Mouse (Mus musculus) bone marrow, adult 2 months (tissue): ENCODE results near the gene Lrrk1. TPM values are rescaled to one million over a fixed set of nuclear protein-coding genes. Genes with fewer than 3 reads are reported as not detected.

Experiments
- H3K27ac ChIP-seq: fragments of 200-500 bp; 2 replicates; pipeline ENCODE4 v1.5.1; 2012; ENCODE audit warnings: low read depth, mild to moderate bottlenecking, control low read depth, inconsistent platforms, low read length; ENCODE audit not compliant: control insufficient read depth, poor library complexity, insufficient read depth
- H3K4me1 ChIP-seq: fragments of 200-500 bp; 2 replicates; pipeline ENCODE4 v1.6.1; 2011; ENCODE audit warnings: low read length; ENCODE audit not compliant: control insufficient read depth, insufficient read depth
- H3K4me3 ChIP-seq: fragments of 200-500 bp; replicated peaks from 2 replicates; pipeline ENCODE3; 2011; ENCODE audit warnings: mild to moderate bottlenecking, low read depth, low read length, control low read depth; ENCODE audit not compliant: control insufficient read depth
- CTCF ChIP-seq: fragments of 200-500 bp; IDR thresholded peaks from 2 replicates; pipeline ENCODE4 v1.5.1; 2011; ENCODE audit warnings: low read length, control low read depth; ENCODE audit not compliant: control insufficient read depth, insufficient read depth
- POLR2A ChIP-seq: fragments of 200-500 bp; IDR thresholded peaks from 2 replicates; pipeline ENCODE4 v1.6.1; 2011; ENCODE audit warnings: low read depth, mild to moderate bottlenecking, control low read depth, low read length, borderline replicate concordance; ENCODE audit not compliant: control insufficient read depth
- WGBS: fragments of 180-500 bp; shearing (Covaris S2); methylation state at CpG from one replicate; pipeline ENCODE4 v1.1.7; 2018; 5-methylcytosine and 5-hydroxymethylcytosine counted together
- polyA plus RNA-seq: library from polyadenylated mRNA; stranded (reverse); fragments of >200 nt; gene quantifications from 2 replicates; pipeline ENCODE4 v1.2.4, GENCODE M21; 2011; ENCODE audit warnings: low replicate concordance; ENCODE audit not compliant: missing spikeins, insufficient read depth, insufficient read length

Lrrk1 gene
- polyA plus RNA-seq, 1 experiment, result 21.6 TPM

DNA sequence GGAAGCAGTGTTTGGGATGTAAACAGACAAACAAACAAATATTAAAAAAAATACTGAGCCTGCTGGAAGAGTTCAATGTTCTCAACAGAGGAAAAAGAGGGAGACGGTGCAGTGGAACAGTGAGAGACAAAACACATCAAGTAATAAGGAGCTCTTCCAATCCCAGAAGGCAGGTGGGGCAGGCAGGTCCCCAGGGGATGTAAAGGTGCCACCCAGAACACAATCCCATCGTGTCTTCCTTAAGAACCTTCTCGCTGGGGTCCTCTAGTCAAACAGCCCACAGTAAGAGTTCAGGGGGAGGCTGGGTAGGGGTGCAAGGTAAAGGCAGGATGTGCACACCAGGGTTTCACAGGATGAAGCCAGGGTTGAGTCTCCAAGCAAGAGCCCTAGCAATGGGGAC is 14.8 kb downstream of the Lrrk1 start:
- Histone ChIP-seq H3K4me1 (no peaks in the 10 kb centered on the region; the same call in 1 of the 2 replicates), H3K4me3 (no peak overlapping the region), H3K27ac (no peak overlapping the region)
- no peak for TF ChIP-seq CTCF
- no peak for TF ChIP-seq POLR2A
- 86% methylated on average over 3 of the region's 3 CpGs for WGBS

DNA sequence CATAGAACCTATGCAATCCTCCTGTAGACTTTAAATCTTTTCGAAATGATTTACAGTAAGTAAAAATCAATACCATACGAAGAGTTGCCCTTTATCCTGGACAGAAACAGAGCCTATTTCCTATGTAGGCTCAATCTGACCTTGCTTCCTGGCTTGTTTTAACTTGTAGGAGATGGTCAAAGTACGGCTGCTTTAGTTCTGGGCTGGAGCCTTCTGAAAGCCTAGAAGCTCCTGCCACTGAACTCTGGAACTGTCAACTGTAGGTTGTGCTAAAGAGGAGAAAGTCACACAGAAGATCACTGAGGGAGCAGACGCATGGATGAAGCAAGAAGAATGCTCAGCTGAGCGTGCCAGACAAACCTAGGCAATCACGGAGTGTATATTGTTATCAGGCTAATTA is 17.2 kb downstream of the Lrrk1 start:
- Histone ChIP-seq H3K4me1 (no peaks in the 10 kb centered on the region), H3K4me3 (no peak overlapping the region), H3K27ac (no peak overlapping the region)
- 85% methylated on average over 6 of the region's 6 CpGs for WGBS
- TF ChIP-seq POLR2A (no peak), CTCF (no peak)

DNA sequence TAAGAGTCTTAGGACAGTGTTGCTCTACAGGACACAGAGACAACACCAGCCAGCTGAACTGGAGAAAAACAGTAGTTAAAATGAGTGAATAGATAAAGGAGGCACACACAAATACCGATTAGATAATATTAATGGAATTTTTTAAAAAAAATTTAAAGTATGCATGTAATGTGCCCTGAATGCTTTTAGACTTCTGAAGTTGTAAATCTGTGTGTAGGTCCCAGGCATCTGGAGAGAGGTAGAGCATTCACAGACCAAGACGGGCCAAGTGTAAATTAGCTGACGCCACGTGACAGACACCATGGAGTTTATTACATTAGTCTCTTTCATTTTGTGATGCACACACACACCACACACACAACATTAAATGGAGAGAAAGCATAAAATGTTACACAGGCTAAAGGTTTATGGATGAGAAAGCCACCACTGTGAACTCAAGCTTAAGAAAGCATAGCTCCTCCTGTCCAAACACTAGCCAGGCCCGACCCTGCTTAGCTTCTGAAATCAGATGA is 18.2 kb downstream of the Lrrk1 start:
- Histone ChIP-seq H3K4me3 (no peak overlapping the region), H3K4me1 (no peaks in the 10 kb centered on the region), H3K27ac (no peak overlapping the region)
- WGBS, result 81% methylated on average over 5 of the region's 5 CpGs
- TF ChIP-seq POLR2A (no peak), CTCF (no peak)

DNA sequence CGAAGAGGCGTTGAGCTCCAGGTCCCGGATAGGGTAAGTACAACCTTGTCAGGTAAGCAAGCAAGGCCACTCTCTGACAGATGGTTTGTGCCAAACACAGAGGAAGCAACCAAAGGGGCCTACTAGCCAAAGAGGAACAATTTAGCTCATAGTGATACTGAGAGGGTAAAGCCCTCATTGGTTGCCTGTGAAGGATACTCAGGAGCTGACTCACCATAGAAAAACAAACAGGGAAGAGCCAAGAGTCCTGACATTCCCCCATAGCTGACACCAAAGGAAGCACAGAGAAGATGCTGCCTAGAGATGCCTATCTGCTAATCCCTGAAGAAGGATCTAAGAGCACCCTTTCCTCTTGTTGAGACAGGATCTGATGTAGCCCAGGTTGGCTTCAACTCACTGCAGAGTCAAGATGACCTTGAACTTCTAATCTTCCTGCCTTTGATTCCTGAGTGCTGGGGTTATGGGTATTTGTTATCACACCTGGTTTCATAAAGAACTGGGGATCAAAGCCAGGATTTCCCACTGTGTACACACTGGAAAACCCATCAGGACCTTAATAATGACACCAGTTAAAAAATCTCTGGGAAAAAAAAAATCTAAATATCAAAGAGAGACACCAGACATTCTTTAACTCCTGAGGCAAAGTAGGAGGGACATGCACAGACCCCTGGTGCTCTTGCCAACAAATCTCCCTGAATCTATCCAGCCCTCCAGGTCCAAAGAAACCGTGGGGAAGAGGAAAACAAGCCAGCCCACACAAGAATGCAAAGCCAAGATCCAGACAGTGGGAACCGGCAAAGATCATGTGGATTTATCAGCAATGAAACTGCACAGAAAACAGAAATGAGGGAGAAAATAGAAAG is 18.8 kb downstream of the Lrrk1 start:
- H3K4me1 ChIP-seq, result no peaks in the 10 kb centered on the region
- 82% methylated on average over 5 of the region's 5 CpGs for WGBS
- H3K27ac ChIP-seq, result no peak overlapping the region
- TF ChIP-seq POLR2A (no peak), CTCF (no peak)
- H3K4me3 ChIP-seq, result no peak overlapping the region

DNA sequence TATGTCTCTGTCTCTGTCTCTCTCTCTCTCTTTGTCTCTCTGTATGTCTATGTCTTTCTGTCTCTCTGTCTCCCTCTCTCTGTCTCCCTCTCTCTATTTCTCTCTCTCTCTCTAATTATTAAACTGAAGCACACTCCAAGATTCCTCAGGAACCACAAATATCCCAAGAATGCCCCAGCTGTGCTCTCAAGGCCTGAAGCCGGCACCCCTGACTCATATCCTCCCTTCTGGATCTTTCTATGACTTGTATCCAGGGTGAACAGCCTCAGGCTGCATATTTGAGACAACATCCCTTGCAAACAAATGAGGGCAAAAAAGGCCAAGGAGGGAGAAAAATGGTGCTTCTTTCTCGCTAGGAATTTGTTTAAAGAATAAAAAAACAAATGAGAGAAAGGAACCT is 22.2 kb downstream of the Lrrk1 start, which contains the start of gene Gm10974:
Gene Gm10974 (plus strand): TSS at position 2 of the 400 bp plus-strand sequence.
- 78% methylated on average over 2 of the region's 2 CpGs for WGBS
- no peaks in the 10 kb centered on the region for H3K4me1 ChIP-seq
- TF ChIP-seq POLR2A, result no peak
- no peak for TF ChIP-seq CTCF

DNA sequence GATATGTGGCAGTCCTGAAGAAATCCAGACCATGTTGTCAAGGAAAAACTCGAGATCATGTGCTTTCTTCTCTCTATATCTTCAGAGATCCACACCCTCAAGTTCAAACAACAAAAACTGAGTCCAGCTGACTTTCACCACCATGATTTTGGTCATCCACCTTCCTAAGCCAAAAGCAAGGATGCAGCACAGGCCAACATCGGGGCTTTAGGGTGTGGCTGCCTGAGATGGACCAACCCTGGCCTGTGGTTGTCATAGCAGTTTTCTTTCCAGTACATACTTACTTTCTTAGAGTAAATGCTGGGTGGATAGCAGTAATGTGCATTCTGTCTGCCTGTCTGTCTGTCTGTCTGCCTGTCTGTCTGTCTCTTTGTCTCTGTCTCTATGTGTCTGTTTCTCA is 22.7 kb downstream of the Lrrk1 start:
- 82% methylated on average over 2 of the region's 2 CpGs for WGBS
- Histone ChIP-seq H3K27ac (no peak overlapping the region), H3K4me1 (no peaks in the 10 kb centered on the region), H3K4me3 (no peak overlapping the region)
- TF ChIP-seq POLR2A, result no peak
- no peak for TF ChIP-seq CTCF

More for the DNA sequence above, 22.2 kb downstream of the Lrrk1 start, which contains the start of gene Gm10974:
- Histone ChIP-seq H3K4me3 (no peak within 1 kb of the TSS), H3K27ac (no peak within 1 kb of the TSS)

DNA sequence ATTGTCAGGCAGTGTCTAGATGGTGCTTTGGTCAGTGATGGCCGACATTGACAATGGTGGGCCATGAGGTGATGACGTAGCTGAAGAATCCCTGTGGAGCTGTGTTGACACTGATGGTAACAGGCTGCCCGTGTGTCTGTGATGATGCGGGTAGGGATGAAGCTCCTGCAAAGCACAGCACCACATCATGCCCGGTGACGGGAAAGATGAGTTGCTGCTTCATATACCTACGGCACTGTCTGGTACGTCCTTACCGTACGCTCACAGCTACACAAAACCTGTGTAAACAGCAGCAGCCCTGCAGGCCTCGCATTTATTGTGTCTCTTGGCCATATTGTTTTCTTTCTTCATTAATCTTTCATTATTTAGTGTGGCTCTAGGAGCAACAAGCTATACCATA is 23.7 kb downstream of the Lrrk1 start:
- Histone ChIP-seq H3K27ac (no peak overlapping the region), H3K4me3 (no peak overlapping the region)
- 93% methylated on average over 11 of the region's 11 CpGs for WGBS

DNA sequence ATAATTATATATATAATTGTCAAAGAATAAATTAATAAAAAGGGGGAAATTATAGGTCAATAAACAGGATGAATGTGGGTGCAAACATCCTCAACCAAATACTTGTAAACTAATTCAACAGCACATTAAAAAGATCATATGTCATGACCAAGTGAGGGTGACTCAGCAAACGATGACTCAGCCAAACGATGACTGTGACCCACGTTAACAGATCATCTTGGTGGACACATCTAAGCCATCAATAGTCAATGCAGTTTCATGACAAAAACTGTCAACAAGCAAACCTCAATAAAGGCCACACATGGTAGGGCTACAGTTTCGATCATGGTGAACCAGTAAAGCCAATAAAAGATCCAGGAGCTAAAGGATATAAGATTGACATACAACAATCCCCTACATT is 29.1 kb downstream of the Lrrk1 start:
- no peak for TF ChIP-seq POLR2A
- TF ChIP-seq CTCF, result no peak
- WGBS, result 78% methylated on average over 4 of the region's 4 CpGs
- Histone ChIP-seq H3K4me1 (no peaks in the 10 kb centered on the region; the same call in 1 of the 2 replicates), H3K4me3 (no peak overlapping the region), H3K27ac (no peak overlapping the region)

More for the DNA sequence above, 23.7 kb downstream of the Lrrk1 start:
- H3K4me1 ChIP-seq, result no peaks in the 10 kb centered on the region
- TF ChIP-seq CTCF, result no peak
- no peak for TF ChIP-seq POLR2A

DNA sequence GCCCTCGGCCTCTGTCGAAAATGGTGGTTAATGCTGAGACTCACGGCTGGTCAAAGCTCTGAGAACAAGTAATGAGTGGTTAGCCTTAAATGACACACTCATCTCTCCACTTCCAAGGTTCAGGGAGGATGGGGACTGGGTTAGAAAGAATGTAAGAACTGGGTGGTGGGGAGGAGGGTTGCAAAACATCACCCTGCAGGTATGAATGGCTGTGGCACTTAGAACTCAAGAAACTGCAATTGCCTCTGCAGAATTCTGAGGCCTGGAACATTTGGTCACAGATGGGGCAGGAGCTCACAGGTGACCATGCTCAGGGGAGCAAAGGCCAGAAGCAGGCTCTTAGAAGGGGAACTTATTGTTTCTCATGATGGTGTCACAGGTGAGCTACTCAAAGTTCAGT is 29.7 kb downstream of the Lrrk1 start:
- 79% methylated on average over 3 of the region's 3 CpGs for WGBS
- Histone ChIP-seq H3K4me1 (no peaks in the 10 kb centered on the region; the same call in 1 of the 2 replicates), H3K27ac (no peak overlapping the region), H3K4me3 (no peak overlapping the region)
- TF ChIP-seq CTCF (no peak), POLR2A (no peak)
